Mouse (Mus musculus) liver, postnatal 0 days (tissue): ENCODE results near the gene Fdps.
"Not testable (repeated sequence)": the region's sequence is repeated elsewhere in the genome, so short reads cannot be mapped to it uniquely, and the experiment has no call there.

ENCODE experiments used
- CTCF ChIP-seq: sonication (generic); IDR thresholded peaks from 2 replicates; pipeline ENCODE4 v1.5.1; 2016; ENCODE audit warnings: antibody characterized with exemption, low read depth
- EP300 ChIP-seq: IDR thresholded peaks from 2 replicates; pipeline ENCODE4 v1.6.1; 2016; ENCODE audit warnings: antibody characterized with exemption, low read depth, mild to moderate bottlenecking

GRCm38 (mm10) chr3:89082287-89082686, 19.5 kb downstream of the Fdps start:
- not testable (repeated sequence) for TF ChIP-seq EP300, CTCF
